Mouse (Mus musculus): Measurements from ENCODE around the gene BC035947.

BC035947 gene

GRCm38 (mm10) chr1:78501036-78501435, 10.9 kb downstream of the BC035947 start:
- no peak for DNase-seq

- DNase-seq, result no peak
Observed at GRCm38 (mm10) chr1:78490143-78490542, 21.8 kb downstream of the BC035947 start.

- peak; percentile 82 to 85 for DNase-seq
Observed at GRCm38 (mm10) chr1:78488752-78489492, 23.0 kb downstream of the BC035947 start, which contains the start of gene Farsb. Gene Farsb (minus strand): TSS chr1:78488897.

- DNase-seq, result no peak
Observed at GRCm38 (mm10) chr1:78488427-78488751, 23.6 kb downstream of the BC035947 start.

- no peak for DNase-seq
Observed at GRCm38 (mm10) chr1:78484361-78484760, 27.6 kb downstream of the BC035947 start.

GRCm38 (mm10) chr1:78483430-78483829, 28.5 kb downstream of the BC035947 start:
- DNase-seq, result no peak

GRCm38 (mm10) chr1:78472441-78472840, 39.5 kb downstream of the BC035947 start:
- no peak for DNase-seq

GRCm38 (mm10) chr1:78454659-78455058, 57.3 kb downstream of the BC035947 start:
- no peak for DNase-seq

GRCm38 (mm10) chr1:78453886-78454285, 58.1 kb downstream of the BC035947 start:
- DNase-seq, result no peak

- no peak for DNase-seq
Observed at GRCm38 (mm10) chr1:78452544-78452943, 59.4 kb downstream of the BC035947 start.

GRCm38 (mm10) chr1:78451070-78451854, 60.7 kb downstream of the BC035947 start:
- no peak for DNase-seq

GRCm38 (mm10) chr1:78448091-78448490, 63.9 kb downstream of the BC035947 start:
- DNase-seq, result no peak

All from thymus, postnatal 36 days (tissue).